Mouse (Mus musculus) limb, embryonic 14.5 days (tissue): ENCODE data around the gene Sclt1. TPM values are rescaled to one million over a fixed set of nuclear protein-coding genes. Genes with fewer than 3 reads are reported as not detected.

Experiments used
- ATAC-seq: fragments of 200-750 bp; cut with Nextera tagmentation; 2 replicates; pipeline ENCODE4 v1.8.0; 2017; ENCODE audit warnings: low read depth, moderate number of reproducible peaks, moderate TSS enrichment; ENCODE audit not compliant: low FRiP score
- DNase-seq: peaks from one replicate; pipeline ENCODE4 v3.0.0-alpha.2; 2015; ENCODE audit warnings: low spot score
- H3K27ac ChIP-seq: fragments of 300-500 bp; sonication (generic); replicated peaks from 2 replicates; pipeline ENCODE4 v1.5.1; 2014; ENCODE audit warnings: low read depth, mild to moderate bottlenecking, low read length, moderate library complexity, mixed read lengths
- H3K27me3 ChIP-seq: fragments of 300-500 bp; sonication (generic); 2 replicates; pipeline ENCODE4 v1.6.1; 2014; ENCODE audit warnings: low read length, mixed read lengths; ENCODE audit not compliant: control insufficient read depth, insufficient read depth
- H3K36me3 ChIP-seq: fragments of 300-500 bp; sonication (generic); 2 replicates; pipeline ENCODE4 v1.6.1; 2014; ENCODE audit warnings: mild to moderate bottlenecking, low read length, moderate library complexity, mixed read lengths; ENCODE audit not compliant: control insufficient read depth, insufficient read depth
- H3K4me1 ChIP-seq: fragments of 300-500 bp; sonication (generic); 2 replicates; pipeline ENCODE4 v1.6.1; 2014; ENCODE audit warnings: antibody characterized with exemption, low read length, mixed read lengths; ENCODE audit not compliant: control insufficient read depth, insufficient read depth
- H3K4me2 ChIP-seq: fragments of 300-500 bp; sonication (generic); replicated peaks from 2 replicates; pipeline ENCODE4 v1.6.1; 2014; ENCODE audit warnings: low read depth, mild to moderate bottlenecking, low read length, moderate library complexity; ENCODE audit not compliant: severe bottlenecking
- H3K4me3 ChIP-seq: fragments of 300-500 bp; sonication (generic); replicated peaks from 2 replicates; pipeline ENCODE4 v1.5.1; 2014; ENCODE audit warnings: low read length
- H3K9ac ChIP-seq: fragments of 300-500 bp; sonication (generic); 2 replicates; pipeline ENCODE4 v1.6.1; 2014; ENCODE audit warnings: mild to moderate bottlenecking, low read depth, low read length, moderate library complexity; ENCODE audit not compliant: severe bottlenecking
- H3K9me3 ChIP-seq: fragments of 300-500 bp; sonication (generic); 2 replicates; pipeline ENCODE4 v1.6.1; 2016; ENCODE audit warnings: low read length; ENCODE audit not compliant: control insufficient read depth
- POLR2A ChIP-seq: fragments of 200-500 bp; IDR thresholded peaks from 2 replicates; pipeline ENCODE4 v1.8.0; 2012; ENCODE audit warnings: inconsistent platforms, mild to moderate bottlenecking, moderate library complexity, borderline replicate concordance; ENCODE audit not compliant: insufficient read depth, insufficient read length; ENCODE audit errors: extremely low read depth
- WGBS: fragments of 180-500 bp; shearing (Covaris S2); extraction: QIAGEN DNeasy Blood & Tissue Kit; methylation state at CpG from one replicate; pipeline ENCODE4 v1.1.7; 2014; 5-methylcytosine and 5-hydroxymethylcytosine counted together
- polyA plus RNA-seq, 2 experiments: library from polyadenylated mRNA; depleted of rRNA in 1 of 2; stranded (reverse) in 1 of 2; unstranded in 1 of 2; fragments of >200 nt; fragmentation: Nextera tagmentation in 1 of 2; extraction: Ambion mirVana in 1 of 2; gene quantifications; 2 replicates each; pipeline versions ENCODE4 v1.2.1 to v1.2.3; 2012 to 2014

Sclt1 gene
- polyA plus RNA-seq, 2 experiments, result 15.2 to 20.0 TPM

DNA sequence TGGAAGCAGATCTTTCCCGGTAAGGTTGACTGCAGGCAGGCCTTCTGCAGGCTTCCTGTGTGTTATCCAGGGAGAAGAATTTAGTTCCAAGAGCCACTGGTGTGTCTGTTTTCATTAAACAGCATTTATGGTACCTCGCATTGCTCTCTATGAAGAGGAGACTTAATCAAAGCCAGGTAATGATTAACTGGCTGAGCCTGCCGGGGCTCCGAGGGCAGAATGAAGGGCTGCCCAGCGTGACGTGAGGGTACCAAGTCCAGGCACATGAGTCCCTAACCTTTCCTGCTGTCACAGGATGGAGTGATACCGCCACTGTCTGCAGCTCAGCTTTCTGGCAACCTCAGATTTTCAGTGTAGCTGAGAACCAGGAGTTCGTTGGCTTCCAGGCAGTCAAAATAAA lies 160.9 kb downstream of the Sclt1 start:
- WGBS, result 34% methylated on average over 8 of the region's 8 CpGs
- Histone ChIP-seq H3K4me1 (peaks cover 3% of the 10 kb centered on the region), H3K27me3 (no peaks in the 10 kb centered on the region), H3K4me3 (no peak overlapping the region), H3K9ac (no peak overlapping the region), H3K36me3 (no peaks in the 10 kb centered on the region; the same call in 1 of the 2 replicates), H3K27ac (no peak overlapping the region), H3K9me3 (no peaks in the 10 kb centered on the region), H3K4me2 (no peak overlapping the region)
- ATAC-seq, result no peak
- no peak for DNase-seq
- TF ChIP-seq POLR2A, result no peak

DNA sequence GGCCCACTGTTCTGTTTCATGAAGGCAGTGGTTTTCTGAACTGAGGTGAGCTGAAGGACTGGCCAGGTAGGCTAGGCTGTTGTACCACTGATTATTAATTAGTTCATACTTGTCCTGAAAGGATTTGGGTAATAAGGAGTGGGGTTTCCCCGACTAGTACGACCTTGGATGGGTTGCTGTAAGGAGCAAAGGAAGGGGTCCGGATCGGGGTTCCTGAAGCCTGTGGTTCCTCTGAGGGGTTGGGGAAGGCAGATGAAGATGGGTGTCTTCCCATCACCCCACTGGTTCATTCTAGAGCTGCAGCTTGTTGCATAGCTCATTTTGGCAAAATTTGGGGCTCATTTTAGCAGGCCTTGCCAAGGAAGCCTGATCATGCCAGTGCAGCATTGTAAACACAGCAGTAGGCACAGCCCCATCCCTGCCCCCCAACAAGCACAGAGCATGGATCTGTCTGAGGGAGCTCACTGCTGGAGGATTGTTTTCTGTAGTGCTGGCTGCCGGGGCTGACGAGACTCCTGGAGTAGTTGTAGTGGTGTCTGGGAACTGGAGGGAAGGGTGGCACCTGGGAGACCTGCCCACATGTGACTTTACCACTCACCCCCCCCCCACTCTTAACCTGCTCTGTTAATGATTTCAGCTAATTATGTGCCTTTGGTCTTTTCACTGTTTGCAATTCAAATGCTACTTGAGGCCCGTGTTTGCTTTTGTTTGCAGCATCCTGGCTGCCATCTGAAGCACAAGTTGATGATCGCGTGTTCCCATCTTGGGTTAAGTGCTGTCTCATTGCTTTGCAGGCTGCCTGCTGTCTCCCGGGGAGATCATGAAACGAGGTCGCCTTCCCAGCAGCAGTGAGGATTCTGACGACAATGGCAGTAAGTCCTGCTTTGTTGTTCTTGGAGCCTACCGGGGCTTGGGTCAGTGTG lies 161.7 kb downstream of the Sclt1 start:
- Histone ChIP-seq H3K9me3 (no peaks in the 10 kb centered on the region), H3K4me1 (peaks cover 3% of the 10 kb centered on the region), H3K27ac (no peak overlapping the region), H3K4me2 (no peak overlapping the region), H3K36me3 (no peaks in the 10 kb centered on the region), H3K4me3 (no peak overlapping the region), H3K27me3 (no peaks in the 10 kb centered on the region), H3K9ac (no peak overlapping the region)
- WGBS, result 47% methylated on average over 14 of the region's 14 CpGs
- no peak for TF ChIP-seq POLR2A
- DNase-seq, result no peak
- no peak for ATAC-seq

DNA sequence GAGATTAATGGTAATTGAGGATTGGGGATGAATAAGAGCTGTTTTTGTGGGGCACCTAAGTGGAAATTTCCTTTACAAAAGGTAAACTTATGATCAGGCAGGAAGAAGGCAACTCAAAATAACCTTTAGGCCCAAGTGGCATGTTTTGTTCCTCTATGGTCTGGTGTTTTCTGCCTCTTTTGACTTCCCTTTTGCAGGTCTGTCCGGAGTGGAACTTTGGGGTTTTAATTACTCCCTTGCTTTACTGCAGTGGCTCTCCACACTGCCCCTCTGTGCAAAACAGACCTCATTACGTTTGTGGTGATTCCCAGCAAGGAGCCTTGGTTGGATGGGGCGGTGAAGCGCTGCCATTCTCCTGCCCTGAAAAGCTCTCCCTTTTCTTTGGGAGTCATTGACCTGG lies 162.4 kb downstream of the Sclt1 start:
- DNase-seq (no peak), ATAC-seq (no peak)
- no peak overlapping the region for H3K4me2 ChIP-seq
- no peak overlapping the region for H3K9ac ChIP-seq
- H3K4me3 ChIP-seq, result no peak overlapping the region
- H3K36me3 ChIP-seq, result no peaks in the 10 kb centered on the region
- TF ChIP-seq POLR2A, result no peak
- H3K27me3 ChIP-seq, result no peaks in the 10 kb centered on the region
- H3K9me3 ChIP-seq, result no peaks in the 10 kb centered on the region
- H3K27ac ChIP-seq, result no peak overlapping the region
- 41% methylated on average over 4 of the region's 4 CpGs for WGBS
- peaks cover 3% of the 10 kb centered on the region for H3K4me1 ChIP-seq

DNA sequence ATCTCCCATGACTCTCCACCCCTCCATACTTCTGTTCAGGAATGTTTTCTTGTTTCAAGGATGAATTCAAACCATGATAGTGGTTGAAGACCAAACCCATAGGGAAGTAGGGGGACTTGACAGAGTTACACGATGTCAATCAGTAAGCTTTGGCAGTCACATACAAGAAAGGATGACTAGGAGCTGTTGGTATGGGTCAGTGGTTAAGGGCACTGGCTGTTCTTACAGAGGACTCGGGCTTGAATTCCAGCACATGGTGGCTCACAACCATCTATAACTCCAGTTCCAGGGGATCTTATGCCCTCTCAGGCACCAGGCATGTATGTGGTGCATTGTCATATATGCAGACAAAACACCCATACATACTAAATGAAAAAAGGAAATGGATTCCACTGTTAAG lies 165.1 kb downstream of the Sclt1 start:
- H3K4me2 ChIP-seq, result no peak overlapping the region
- no peak for ATAC-seq
- H3K27me3 ChIP-seq, result no peaks in the 10 kb centered on the region
- TF ChIP-seq POLR2A, result no peak
- H3K36me3 ChIP-seq, result no peaks in the 10 kb centered on the region
- no peak overlapping the region for H3K9ac ChIP-seq
- no peak overlapping the region for H3K4me3 ChIP-seq
- 94% methylated on average over 2 of the region's 2 CpGs for WGBS
- H3K4me1 ChIP-seq, result peaks cover 9% of the 10 kb centered on the region; the same call in 1 of the 2 replicates
- H3K27ac ChIP-seq, result no peak overlapping the region
- H3K9me3 ChIP-seq, result no peaks in the 10 kb centered on the region
- DNase-seq, result no peak

Other genes starting within 250 kb of the Sclt1 start
- 8.8 and 9.1 TPM in 2 replicates for gene Jade1, start 186.8 kb downstream of the Sclt1 start, polyA plus RNA-seq (2012; rRNA removed)
- gene Jade1, start 186.8 kb downstream of the Sclt1 start, polyA plus RNA-seq (2014; fragmentation: Nextera tagmentation; extraction: Ambion mirVana), result 12.8 and 13.7 TPM in 2 replicates
- 5.2 and 7.8 TPM in 2 replicates for gene D3Ertd751e, start 97 bp upstream of the Sclt1 start, polyA plus RNA-seq (2012; rRNA removed)
- gene D3Ertd751e, start 97 bp upstream of the Sclt1 start, polyA plus RNA-seq (2014; fragmentation: Nextera tagmentation; extraction: Ambion mirVana), result 12.2 and 15.8 TPM in 2 replicates